Mouse (Mus musculus): ENCODE data around the gene Phldb1. TPM values are rescaled to one million over a fixed set of nuclear protein-coding genes. Genes with fewer than 3 reads are reported as not detected.

Gene Phldb1
- total and polyA plus RNA-seq, 3 experiments, result 13.8 to 23.0 TPM; not detected in 1

GRCm38 (mm10) chr9:44732130-44732549, 2.9 kb downstream of the Phldb1 start:
- Histone ChIP-seq H3K36me3 (ENCODE audit: control insufficient read depth in 1 of 2, insufficient read depth in 2 of 2, low read length in 2 of 2) (peaks cover 0 to 11% of the 10 kb centered on the region in 2 experiments; a peak in 2 of 4 replicates), H3K27ac (ENCODE audit: control insufficient read depth, low read depth, low read length) (peak overlapping the region; percentile 52), H3K4me3 (ENCODE audit: control insufficient read depth in 1 of 2, insufficient read depth in 1 of 2, low read depth in 2 of 2, low read length in 2 of 2) (no peak overlapping the region), H3K27me3 (ENCODE audit: control insufficient read depth in 1 of 2, insufficient read depth in 2 of 2, low read length in 2 of 2) (no peaks in the 10 kb centered on the region; a peak in 1 of 4 replicates), H3K9ac (ENCODE audit: control insufficient read depth, low read depth, low read length, poor library complexity, severe bottlenecking) (no peak overlapping the region), H3K9me3 (replicated peaks; ENCODE audit: insufficient read depth, low read length) (no peaks in the 10 kb centered on the region), H3K79me2 (ENCODE audit: control insufficient read depth, insufficient read depth, low read length, poor library complexity) (no peaks in the 10 kb centered on the region), H3K4me1 (ENCODE audit: control insufficient read depth in 1 of 2, insufficient read depth in 2 of 2, low read length in 2 of 2) (peaks cover 11 to 17% of the 10 kb centered on the region in 2 experiments)
- peak; percentile 71 for DNase-seq (ENCODE audit: low read depth, low spot score)
- TF ChIP-seq USF1 (IDR thresholded peaks at IDR 0.05; ENCODE audit: low read depth, low read length), result no peak
- peak; percentile 89 to 91 for TF ChIP-seq EP300 (IDR thresholded peaks at IDR 0.05; ENCODE audit: low read depth in 1 of 2, low read length in 2 of 2)
- TF ChIP-seq MXI1 (IDR thresholded peaks at IDR 0.05; ENCODE audit: low read depth, low read length), result no peak
- TF ChIP-seq JUND (IDR thresholded peaks at IDR 0.05; ENCODE audit: low read depth, low read length), result no peak
- TF ChIP-seq UBTF (IDR thresholded peaks at IDR 0.05; ENCODE audit: borderline replicate concordance, insufficient read depth, low read depth, low read length), result no peak
- TF ChIP-seq SMC3 (IDR thresholded peaks at IDR 0.05; ENCODE audit: low read depth, low read length), result no peak
- TF ChIP-seq ZMIZ1 (IDR thresholded peaks at IDR 0.05; ENCODE audit: low read depth, low read length), result no peak
- TF ChIP-seq MYC (IDR thresholded peaks at IDR 0.05; ENCODE audit: low read depth, low read length), result no peak
- no peak; the same call in 1 of the 2 replicates for TF ChIP-seq SIN3A (IDR thresholded peaks at IDR 0.05; ENCODE audit: low read length)
- TF ChIP-seq GABPA (IDR thresholded peaks at IDR 0.05; ENCODE audit: low read depth, low read length), result no peak
- TF ChIP-seq TAL1 (IDR thresholded peaks at IDR 0.05; ENCODE audit: low read length), result peak; percentile 80
- no peak for TF ChIP-seq NELFE (IDR thresholded peaks at IDR 0.05; ENCODE audit: low read depth, low read length)
- peak; percentile 81 for TF ChIP-seq ETS1 (IDR thresholded peaks at IDR 0.05; ENCODE audit: low read depth, low read length)
- no peak for TF ChIP-seq TBP (IDR thresholded peaks at IDR 0.05; ENCODE audit: low read depth, low read length)
- no peak for TF ChIP-seq KAT2A (conservative IDR thresholded peaks at IDR 0.05; ENCODE audit: low read depth, low read length)
- peak; percentile 90 for TF ChIP-seq TCF12 (IDR thresholded peaks at IDR 0.05; ENCODE audit: low read depth, low read length)
- no peak for TF ChIP-seq MEF2A (IDR thresholded peaks at IDR 0.05; ENCODE audit: extremely low read depth, insufficient replicate concordance, low read depth, low read length, poor library complexity, severe bottlenecking)
- no peak for TF ChIP-seq CHD2 (IDR thresholded peaks at IDR 0.05; ENCODE audit: low read length)
- peak; percentile 96 for TF ChIP-seq GATA1 (IDR thresholded peaks at IDR 0.05; ENCODE audit: low read depth, low read length)
- TF ChIP-seq POLR2AphosphoS5 (IDR thresholded peaks at IDR 0.05; ENCODE audit: borderline replicate concordance, low read depth, low read length), result no peak
- TF ChIP-seq POLR2AphosphoS2 (IDR thresholded peaks at IDR 0.05; ENCODE audit: low read length), result no peak
- TF ChIP-seq CHD1 (IDR thresholded peaks at IDR 0.05; ENCODE audit: low read depth, low read length), result no peak
- TF ChIP-seq ELF1 (IDR thresholded peaks at IDR 0.05; ENCODE audit: low read depth, low read length), result no peak
- TF ChIP-seq POLR2A (IDR thresholded peaks at IDR 0.05; ENCODE audit: control insufficient read depth in 1 of 2, insufficient read depth in 1 of 2, low read depth in 1 of 2, low read length in 2 of 2, poor library complexity in 1 of 2), result no peak
- TF ChIP-seq MAFK (IDR thresholded peaks at IDR 0.05; ENCODE audit: borderline replicate concordance, low read depth, low read length), result peak; percentile 26; the same call in 1 of the 2 replicates
- TF ChIP-seq ZNF384 (IDR thresholded peaks at IDR 0.05; ENCODE audit: low read depth, low read length), result peak; percentile 56; the same call in 1 of the 2 replicates
- no peak for TF ChIP-seq ZC3H11A (IDR thresholded peaks at IDR 0.05; ENCODE audit: low read depth, low read length)
- TF ChIP-seq CTCF (IDR thresholded peaks at IDR 0.05 in 2 of 3, conservative IDR thresholded peaks at IDR 0.05 in 1 of 3; ENCODE audit: control insufficient read depth in 1 of 3, insufficient read depth in 1 of 3, low read depth in 2 of 3, low read length in 3 of 3, poor library complexity in 1 of 3, severe bottlenecking in 1 of 3), result peak in 1 of 3 experiments; percentile 17; a peak in 2 of 6 replicates
- TF ChIP-seq HCFC1 (IDR thresholded peaks at IDR 0.05; ENCODE audit: low read depth, low read length), result no peak
- TF ChIP-seq MYB (IDR thresholded peaks at IDR 0.05; ENCODE audit: low read depth, low read length), result no peak
- no peak for TF ChIP-seq RAD21 (IDR thresholded peaks at IDR 0.05; ENCODE audit: low read depth, low read length)
- TF ChIP-seq E2F4 (IDR thresholded peaks at IDR 0.05; ENCODE audit: borderline replicate concordance, low read depth, low read length), result no peak
- no peak for TF ChIP-seq NRF1 (IDR thresholded peaks at IDR 0.05; ENCODE audit: insufficient read depth, low read depth, low read length, poor library complexity, severe bottlenecking)
- TF ChIP-seq RCOR1 (IDR thresholded peaks at IDR 0.05; ENCODE audit: low read depth, low read length), result peak; percentile 70
- TF ChIP-seq MAX (IDR thresholded peaks at IDR 0.05; ENCODE audit: low read length), result 0 out of 2 replicates have a peak, but pooled peaks have one; percentile 13
- TF ChIP-seq USF2 (IDR thresholded peaks at IDR 0.05; ENCODE audit: borderline replicate concordance in 1 of 2, insufficient read depth in 1 of 2, low read depth in 1 of 2, low read length in 2 of 2), result no peak
- no peak for TF ChIP-seq MAZ (IDR thresholded peaks at IDR 0.05; ENCODE audit: low read depth, low read length)
- peak; percentile 54; the same call in 1 of the 2 replicates for TF ChIP-seq BHLHE40 (IDR thresholded peaks at IDR 0.05; ENCODE audit: borderline replicate concordance, low read depth, low read length)
